Mouse (Mus musculus) gastrocnemius, postnatal 36 days (tissue): ENCODE measurements around the gene Kat2b. TPM values are rescaled to one million over a fixed set of nuclear protein-coding genes. Genes with fewer than 3 reads are reported as not detected.

Experiments
- total RNA-seq, 2 experiments: library from RNA; stranded (reverse); gene quantifications; 2 replicates each; pipeline ENCODE4 v1.2.3; 2021

Gene Kat2b
- total RNA-seq, 2 experiments from 2014 or later, result 50.9 to 62.0 TPM

Other genes starting within 250 kb of the Kat2b start
- under 1 TPM; 0.17 to 0.18 TPM for gene Efhb, start 103.5 kb upstream of the Kat2b start, total RNA-seq
- 10 to 100 TPM; 39.9 to 42.9 TPM for gene Rab5a, start 87.6 kb upstream of the Kat2b start, total RNA-seq
- not detected for gene Pp2d1, start 27.4 kb upstream of the Kat2b start, total RNA-seq
- under 1 TPM; 0.10 to 0.20 TPM for gene Sgo1, start 122.5 kb downstream of the Kat2b start, total RNA-seq